Comparison of ENCODE assay signal across 8 mouse cellular contexts in the genomic region with DNA sequence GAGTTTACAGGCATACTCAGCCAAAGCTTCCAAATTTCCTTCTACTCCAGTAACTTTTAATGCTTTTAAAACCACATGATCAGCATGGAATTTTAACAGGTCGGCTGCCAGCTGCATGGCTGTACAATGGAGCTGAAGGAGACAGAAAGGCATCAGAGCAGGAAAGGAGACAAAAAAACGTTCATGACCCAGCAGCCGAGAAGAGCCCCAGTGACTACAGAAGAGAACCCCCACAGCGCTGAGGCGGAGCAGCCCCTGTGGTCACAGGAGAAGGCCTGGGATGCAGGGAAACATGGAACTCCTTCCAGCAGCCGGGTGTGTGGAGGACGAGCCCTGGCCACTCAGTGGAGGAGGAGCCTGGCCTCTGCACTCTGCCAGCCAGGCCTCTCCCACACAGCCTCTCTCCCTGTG. TPM values are rescaled to one million over a fixed set of nuclear protein-coding genes. Genes with fewer than 3 reads are reported as not detected.
DNase-seq lines count a peak whose midpoint lies in the region; ATAC-seq and TF ChIP-seq lines count a peak whose summit lies in the region.

No protein-coding gene starts in this region.

- WGBS in midbrain, embryonic 12.5 days = 40% methylated on average over 7 of the region's 7 CpGs
- WGBS in midbrain, embryonic 11.5 days = 58% methylated on average over 7 of the region's 7 CpGs
- 20% methylated on average over 7 of the region's 7 CpGs for WGBS in forebrain, postnatal 0 days

- H3K4me3 ChIP-seq in midbrain, embryonic 12.5 days = no peak overlapping the region
- no peak overlapping the region for H3K4me3 ChIP-seq in midbrain, embryonic 11.5 days (ENCODE audit: low read depth, low read length)
- H3K4me3 ChIP-seq in forebrain, postnatal 0 days (ENCODE audit: low read depth, low read length) = no peak overlapping the region

- no peak overlapping the region for H3K4me2 ChIP-seq in midbrain, embryonic 12.5 days (replicated peaks)
- no peak overlapping the region for H3K4me2 ChIP-seq in midbrain, embryonic 11.5 days
- H3K4me2 ChIP-seq in forebrain, postnatal 0 days (ENCODE audit: low read depth) = no peak overlapping the region

- H3K27me3 ChIP-seq in midbrain, embryonic 12.5 days = no peaks in the 10 kb centered on the region
- H3K27me3 ChIP-seq in midbrain, embryonic 11.5 days (ENCODE audit: control insufficient read depth, insufficient read depth, low read length) = no peaks in the 10 kb centered on the region
- no peaks in the 10 kb centered on the region for H3K27me3 ChIP-seq in forebrain, postnatal 0 days (ENCODE audit: insufficient read depth, low read length)

- no peak for TF ChIP-seq CTCF in forebrain, postnatal 0 days (IDR thresholded peaks at IDR 0.05; ENCODE audit: low read depth)

- H3K9ac ChIP-seq in midbrain, embryonic 12.5 days (replicated peaks) = no peak overlapping the region
- H3K9ac ChIP-seq in midbrain, embryonic 11.5 days (ENCODE audit: low read length) = no peak overlapping the region
- no peak overlapping the region for H3K9ac ChIP-seq in forebrain, postnatal 0 days

- 0 out of 2 replicates have a peak, but pooled peaks cover 3% of the 10 kb centered on the region for H3K4me1 ChIP-seq in midbrain, embryonic 12.5 days
- no peaks in the 10 kb centered on the region for H3K4me1 ChIP-seq in midbrain, embryonic 11.5 days (ENCODE audit: control insufficient read depth, insufficient read depth, low read length)
- H3K4me1 ChIP-seq in forebrain, postnatal 0 days (ENCODE audit: insufficient read depth) = no peaks in the 10 kb centered on the region

- no peaks in the 10 kb centered on the region for H3K9me3 ChIP-seq in midbrain, embryonic 12.5 days
- H3K9me3 ChIP-seq in midbrain, embryonic 11.5 days (ENCODE audit: control insufficient read depth, low read length) = no peaks in the 10 kb centered on the region
- H3K9me3 ChIP-seq in forebrain, postnatal 0 days (ENCODE audit: low read length) = no peaks in the 10 kb centered on the region

- DNase-seq in midbrain, embryonic 11.5 days (ENCODE audit: low spot score, missing footprints) = no peak
- DNase-seq in forebrain, postnatal 0 days = peak; percentile 18
- DNase-seq in kidney, adult 9 months = peak; percentile 58
- peak; percentile 10 for DNase-seq in lung, postnatal 36 days
- DNase-seq in cerebellum, adult 11-12 months = no peak
- no peak for DNase-seq in thymus, postnatal 14 days

- no peak for ATAC-seq in midbrain, embryonic 12.5 days (ENCODE audit: low FRiP score, low read depth)
- no peak for ATAC-seq in midbrain, embryonic 11.5 days (ENCODE audit: low FRiP score)
- ATAC-seq in forebrain, postnatal 0 days = peak; percentile 77
- no peak for ATAC-seq in megakaryocyte progenitor cell, adult 5-6 weeks (replicated peaks; ENCODE audit: poor library complexity)

- H3K27ac ChIP-seq in midbrain, embryonic 12.5 days (replicated peaks) = 0 out of 2 replicates have a peak overlapping the region, but pooled peaks have one; percentile 30
- no peak overlapping the region for H3K27ac ChIP-seq in midbrain, embryonic 11.5 days (ENCODE audit: low read depth, low read length)
- H3K27ac ChIP-seq in forebrain, postnatal 0 days (ENCODE audit: low read depth, low read length) = no peak overlapping the region

- peaks cover 52% of the 10 kb centered on the region for H3K36me3 ChIP-seq in midbrain, embryonic 12.5 days
- H3K36me3 ChIP-seq in midbrain, embryonic 11.5 days (ENCODE audit: control insufficient read depth, insufficient read depth, low read length) = peaks cover 2% of the 10 kb centered on the region
- H3K36me3 ChIP-seq in forebrain, postnatal 0 days (ENCODE audit: insufficient read depth) = peaks cover 48% of the 10 kb centered on the region

RNA-seq across cellular contexts. Expression of gene Fam206a, which starts 27.4 kb away (rescaled TPM):
- 20.6 and 22.8 TPM in 2 replicates for polyA plus RNA-seq in midbrain, embryonic 12.5 days (2016; fragmentation: Nextera tagmentation; extraction: Ambion mirVana)
- polyA plus RNA-seq in midbrain, embryonic 11.5 days (2014; fragmentation: Nextera tagmentation; extraction: Ambion mirVana) = 23.9 and 26.6 TPM in 2 replicates
- 10.0 and 12.3 TPM in 2 replicates for total RNA-seq in forebrain, postnatal 0 days (2014; rRNA removed)
- polyA plus RNA-seq in forebrain, postnatal 0 days (2015; fragmentation: Nextera tagmentation; extraction: Ambion mirVana) = 8.0 and 11.1 TPM in 2 replicates
- 40.2 and 41.2 TPM in 2 replicates for total RNA-seq in megakaryocyte progenitor cell, adult 5-6 weeks (2015)
- 8.2 and 8.6 TPM in 2 replicates for total RNA-seq in megakaryocyte progenitor cell, adult 5-6 weeks (2017)

RNA-seq across cellular contexts. Expression of gene Elp1, which starts 27.4 kb away (rescaled TPM):
- 84.8 and 92.8 TPM in 2 replicates for polyA plus RNA-seq in midbrain, embryonic 12.5 days (2016; fragmentation: Nextera tagmentation; extraction: Ambion mirVana)
- polyA plus RNA-seq in midbrain, embryonic 11.5 days (2014; fragmentation: Nextera tagmentation; extraction: Ambion mirVana) = 102 and 109 TPM in 2 replicates
- 89.2 and 98.1 TPM in 2 replicates for total RNA-seq in forebrain, postnatal 0 days (2014; rRNA removed)
- polyA plus RNA-seq in forebrain, postnatal 0 days (2015; fragmentation: Nextera tagmentation; extraction: Ambion mirVana) = 38.2 and 44.8 TPM in 2 replicates
- 58.5 and 61.1 TPM in 2 replicates for total RNA-seq in megakaryocyte progenitor cell, adult 5-6 weeks (2015)
- total RNA-seq in megakaryocyte progenitor cell, adult 5-6 weeks (2017) = 42.5 and 51.8 TPM in 2 replicates

RNA-seq across cellular contexts. Expression of gene Ctnnal1, which starts 35.5 kb away (rescaled TPM):
- 25.6 and 29.6 TPM in 2 replicates for polyA plus RNA-seq in midbrain, embryonic 12.5 days (2016; fragmentation: Nextera tagmentation; extraction: Ambion mirVana)
- 26.1 and 28.8 TPM in 2 replicates for polyA plus RNA-seq in midbrain, embryonic 11.5 days (2014; fragmentation: Nextera tagmentation; extraction: Ambion mirVana)
- total RNA-seq in forebrain, postnatal 0 days (2014; rRNA removed) = 9.2 and 14.5 TPM in 2 replicates
- polyA plus RNA-seq in forebrain, postnatal 0 days (2015; fragmentation: Nextera tagmentation; extraction: Ambion mirVana) = 5.3 and 8.5 TPM in 2 replicates
- total RNA-seq in megakaryocyte progenitor cell, adult 5-6 weeks (2015) = 1.7 and 3.1 TPM in 2 replicates
- 3.3 and 3.5 TPM in 2 replicates for total RNA-seq in megakaryocyte progenitor cell, adult 5-6 weeks (2017)

Comparison
In these comparisons a context has a peak if more than half of its experiments do, and no peak if none do; other contexts are left out.
1. DNase-seq: peak in forebrain, postnatal 0 days (single experiment), kidney, adult 9 months (single experiment) and lung, postnatal 36 days (single experiment); none in midbrain, embryonic 11.5 days (single experiment), cerebellum, adult 11-12 months (single experiment) and thymus, postnatal 14 days (single experiment).